Mouse (Mus musculus): ENCODE results near the gene Vmn1r10.

Vmn1r10 gene

DNA sequence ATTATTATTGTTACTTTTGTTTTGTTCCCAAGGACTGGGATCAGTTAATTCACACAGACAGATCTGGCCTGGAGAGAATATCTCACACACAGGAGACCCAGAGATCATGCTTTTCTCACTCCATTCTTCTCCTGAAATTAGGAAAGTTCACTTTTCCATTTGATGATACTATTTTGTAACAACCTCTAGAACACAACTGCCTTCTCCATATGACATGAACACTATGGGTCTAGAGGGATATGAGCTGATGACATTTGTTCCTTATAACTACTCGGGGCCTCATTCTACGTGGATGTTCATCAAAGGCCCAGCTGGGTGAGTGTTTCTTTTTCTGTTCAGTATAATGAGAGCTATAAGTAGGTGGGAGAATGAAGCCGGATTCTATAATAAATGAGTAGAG is at the start of gene Vmn1r10:
Vmn1r10 (plus strand) TSS at position 301 of the 400 bp plus-strand sequence.
- no peak for DNase-seq (ENCODE audit: low spot score in 2 of 2)

DNA sequence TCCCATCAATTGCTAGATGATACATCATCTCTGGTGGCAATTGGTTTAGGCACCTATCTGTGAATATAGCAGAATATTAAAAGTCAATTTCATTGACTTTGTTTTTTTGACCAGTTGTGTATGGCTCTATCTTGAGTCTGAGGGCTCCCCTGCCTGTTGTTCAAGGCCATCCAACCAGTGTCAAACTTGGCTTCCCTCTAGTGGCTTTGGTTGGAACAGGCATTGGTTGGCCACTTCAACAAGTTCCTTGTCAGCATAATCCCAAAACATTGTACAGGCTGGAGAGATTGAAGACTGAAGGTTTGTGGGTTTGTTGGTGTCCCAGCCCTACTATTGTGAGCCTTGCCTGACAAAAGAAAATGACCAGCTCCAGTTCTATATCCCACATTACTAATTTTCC is 45.5 kb upstream of the Vmn1r10 start:
- no peak for DNase-seq (ENCODE audit: low spot score in 2 of 2)

DNA sequence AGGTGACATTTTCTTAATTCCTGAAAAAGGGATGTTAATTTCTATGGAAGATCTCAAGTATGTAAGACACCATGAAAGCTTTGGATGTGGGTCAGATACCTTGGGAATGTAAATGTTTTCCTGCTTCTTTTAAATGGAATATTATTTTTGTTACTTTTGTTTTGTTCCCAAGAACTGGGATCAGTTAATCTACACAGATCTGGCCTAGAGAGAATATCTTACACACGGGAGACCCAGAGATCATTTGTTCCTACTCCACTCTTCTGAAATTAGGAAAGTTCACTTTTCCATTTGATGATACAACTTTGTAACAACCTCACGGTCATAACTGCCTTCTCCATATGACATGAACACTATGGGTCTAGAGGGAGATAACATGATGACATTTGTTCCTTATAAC is 42.8 kb upstream of the Vmn1r10 start, which contains the start of gene Vmn1r9:
Vmn1r9 (plus strand) TSS at position 301 of the 400 bp plus-strand sequence.
- no peak for DNase-seq (ENCODE audit: low spot score in 2 of 2)

DNA sequence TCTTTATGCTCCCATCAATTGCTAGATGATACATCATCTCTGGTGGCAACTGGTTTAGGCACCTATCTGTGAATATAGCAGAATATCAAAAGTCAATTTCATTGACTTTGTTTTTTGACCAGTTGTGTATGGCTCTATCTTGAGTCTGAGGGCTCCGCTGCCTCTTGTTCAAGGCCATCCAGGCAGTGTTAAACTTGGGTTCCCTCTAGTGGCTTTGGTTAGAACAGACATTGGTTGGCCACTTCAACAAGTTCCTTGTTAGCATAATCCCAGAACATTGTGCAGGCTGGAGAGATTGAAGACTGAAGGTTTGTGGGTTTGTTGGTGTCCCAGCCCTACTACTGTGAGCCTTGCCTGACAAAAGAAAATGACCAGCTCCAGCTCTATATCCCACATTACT is 2.9 kb upstream of the Vmn1r10 start:
- no peak for DNase-seq (ENCODE audit: low spot score in 2 of 2)

DNA sequence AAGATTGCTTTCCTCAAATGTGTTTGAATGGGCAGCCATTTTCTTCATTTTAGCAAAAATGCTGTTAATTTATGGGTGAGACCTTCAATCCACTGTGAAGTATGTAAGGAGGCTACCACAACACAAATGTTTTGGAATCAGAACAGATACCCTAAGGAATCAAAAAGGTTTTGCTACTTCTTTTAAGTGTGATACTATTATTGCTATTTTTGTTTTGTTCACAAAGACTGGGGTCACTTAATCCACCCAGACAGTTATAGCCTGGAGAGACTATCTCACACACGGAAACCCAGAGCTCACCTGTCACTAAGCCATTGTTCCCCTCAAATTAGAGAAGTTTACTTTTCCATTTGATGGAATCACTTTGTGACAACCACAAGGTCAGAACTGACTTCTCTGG is 23.9 kb downstream of the Vmn1r10 start, which contains the start of gene Vmn1r11:
Vmn1r11 (plus strand) TSS at position 301 of the 400 bp plus-strand sequence.
- no peak for DNase-seq (ENCODE audit: low spot score in 2 of 2)

DNA sequence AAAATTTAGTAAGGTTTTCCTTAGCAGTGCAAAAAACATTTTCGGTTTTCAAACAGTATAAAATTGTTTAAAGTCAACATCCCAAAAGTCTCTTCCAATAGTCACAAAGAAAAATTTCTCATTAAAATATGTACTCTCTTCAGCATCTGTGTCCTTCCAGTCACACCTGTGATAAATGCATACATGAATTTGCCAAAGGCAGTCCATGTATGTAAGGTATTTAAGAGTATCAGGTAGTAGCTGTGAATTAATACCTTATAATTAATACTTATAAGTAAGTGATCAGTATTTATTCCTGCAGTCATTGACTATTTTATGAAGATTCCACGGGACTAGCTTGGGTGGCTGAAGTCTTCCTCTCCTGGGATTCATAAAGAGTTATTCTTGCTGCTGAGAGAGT is 47.4 kb downstream of the Vmn1r10 start, which contains the start of gene Vmn1r12:
Vmn1r12 (plus strand) TSS at position 301 of the 400 bp plus-strand sequence.
- DNase-seq (ENCODE audit: low spot score in 2 of 2) = no peak
